ENCODE assay signal across 19 mouse cellular contexts in the genomic region with DNA sequence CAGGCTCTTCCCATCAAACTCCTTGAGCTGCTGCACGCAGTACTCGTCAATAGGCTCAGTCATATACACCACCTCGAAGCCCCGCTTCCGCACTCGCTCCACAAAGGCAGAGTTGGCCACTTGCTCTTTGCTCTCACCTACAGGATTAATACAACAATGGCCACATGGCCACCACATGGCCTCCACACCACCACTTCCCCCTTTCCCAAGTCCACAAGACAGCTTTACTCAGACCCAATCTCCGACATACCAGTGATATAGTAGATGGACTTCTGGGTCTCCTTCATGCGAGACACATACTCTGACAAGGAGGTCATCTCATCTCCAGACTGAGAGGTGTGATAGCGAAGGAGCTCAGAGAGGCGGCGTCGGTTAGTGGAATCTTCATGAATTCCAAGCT. TPM values are rescaled to one million over a fixed set of nuclear protein-coding genes. Genes with fewer than 3 reads are reported as not detected.
DNase-seq lines count a peak whose midpoint lies in the region; ATAC-seq and TF ChIP-seq lines count a peak whose summit lies in the region.
"Had no signal": no experiment of that assay in that cellular context is flagged by ENCODE, and none has a peak within 500 bp of the region (broad histone marks: within the 10 kb centered on the region; RNA-seq: fewer than 3 reads in every experiment).

No protein-coding gene starts in this region.

- TF ChIP-seq EP300 in liver, postnatal 0 days (IDR thresholded peaks at IDR 0.05; ENCODE audit: low read depth) = no peak

- peak; percentile 6 for DNase-seq in adrenal gland, adult 2 months
- no peak for DNase-seq in adrenal gland, adult (ENCODE audit: inconsistent age in 2 of 2, low spot score in 1 of 2)
- peak; percentile 34 for DNase-seq in liver, adult 2 months (ENCODE audit: extremely low read depth, low read depth, low spot score)
- DNase-seq in liver, postnatal 0 days = no peak
- DNase-seq in lung, postnatal 10 days = no peak
- no peak for DNase-seq in adrenal gland, postnatal 14 days
- DNase-seq in adrenal gland, adult 18-20 months (ENCODE audit: low spot score in 2 of 2) = no peak
- DNase-seq: cerebellum, adult 9-11 months; layer of hippocampus, postnatal 36 days; left cerebral cortex, postnatal 4 days; lung, adult 18-20 months; lung, postnatal 36 days; right cerebral cortex, postnatal 14 days; thymus, postnatal 14 days had no signal

- H3K9ac ChIP-seq in liver, adult 2 months (ENCODE audit: low read depth, low read length) = no peak overlapping the region
- H3K9ac ChIP-seq in liver, postnatal 0 days (replicated peaks) = no peak overlapping the region
- H3K9ac ChIP-seq: intestine, embryonic 15.5 days; kidney, embryonic 15.5 days had no signal

- ATAC-seq in liver, postnatal 0 days = no peak
- ATAC-seq: forebrain, embryonic 13.5 days; intestine, embryonic 15.5 days had no signal

- no peak for TF ChIP-seq CTCF in liver, adult 2 months (IDR thresholded peaks at IDR 0.05; ENCODE audit: low read depth, low read length)
- no peak for TF ChIP-seq CTCF in liver, postnatal 0 days (IDR thresholded peaks at IDR 0.05; ENCODE audit: low read depth)
- TF ChIP-seq CTCF in bone marrow macrophage, adult 2 months (IDR thresholded peaks at IDR 0.05; ENCODE audit: low read depth, low read length) = no peak

- TF ChIP-seq POLR2A in liver, adult 2 months (IDR thresholded peaks at IDR 0.05; ENCODE audit: extremely low read depth, insufficient read depth, low read length) = no peak
- no peak for TF ChIP-seq POLR2A in bone marrow macrophage, adult 2 months (IDR thresholded peaks at IDR 0.05; ENCODE audit: borderline replicate concordance, low read depth, low read length)

- no peak overlapping the region for H3K4me3 ChIP-seq in liver, adult 2 months (ENCODE audit: insufficient read depth, low read depth, low read length)
- H3K4me3 ChIP-seq in liver, postnatal 0 days (ENCODE audit: low read depth, low read length) = no peak overlapping the region
- no peak overlapping the region for H3K4me3 ChIP-seq in bone marrow macrophage, adult 2 months (ENCODE audit: insufficient read depth, low read length)
- H3K4me3 ChIP-seq: forebrain, embryonic 13.5 days; intestine, embryonic 15.5 days; kidney, embryonic 15.5 days had no signal

- peaks cover 48% of the 10 kb centered on the region for H3K36me3 ChIP-seq in liver, adult 2 months (ENCODE audit: control insufficient read depth, insufficient read depth, low read length)
- H3K36me3 ChIP-seq in liver, postnatal 0 days (replicated peaks; ENCODE audit: insufficient read depth, low read length) = peaks cover 64% of the 10 kb centered on the region

- peaks cover 12% of the 10 kb centered on the region for H3K79me2 ChIP-seq in liver, adult 2 months (ENCODE audit: control insufficient read depth, insufficient read depth, low read length)

- 86% methylated on average over 12 of the region's 12 CpGs for WGBS in liver, adult 2 months
- 83% methylated on average over 12 of the region's 12 CpGs for WGBS in liver, postnatal 0 days (ENCODE audit: insufficient replicate concordance)

- H3K27ac ChIP-seq in liver, adult 2 months (replicated peaks; ENCODE audit: insufficient read depth, low read depth, low read length) = no peak overlapping the region
- H3K27ac ChIP-seq in liver, postnatal 0 days (ENCODE audit: low read depth) = no peak overlapping the region
- H3K27ac ChIP-seq in bone marrow macrophage, adult 2 months (ENCODE audit: insufficient read depth, low read depth, low read length) = peak overlapping the region; percentile 1
- H3K27ac ChIP-seq: hindbrain, embryonic 10.5 days; intestine, embryonic 15.5 days had no signal

- no peaks in the 10 kb centered on the region for H3K27me3 ChIP-seq in liver, adult 2 months (ENCODE audit: control insufficient read depth, insufficient read depth, low read length)
- no peaks in the 10 kb centered on the region for H3K27me3 ChIP-seq in liver, postnatal 0 days (ENCODE audit: insufficient read depth, low read length)
- H3K27me3 ChIP-seq: forebrain, embryonic 13.5 days; intestine, embryonic 15.5 days; kidney, embryonic 15.5 days had no signal

- H3K4me2 ChIP-seq in liver, postnatal 0 days (ENCODE audit: low read depth, low read length) = no peak overlapping the region
- H3K4me2 ChIP-seq: forebrain, embryonic 13.5 days; intestine, embryonic 15.5 days; kidney, embryonic 15.5 days had no signal

- H3K9me3 ChIP-seq in liver, postnatal 0 days (ENCODE audit: low read length) = no peaks in the 10 kb centered on the region
- H3K9me3 ChIP-seq: forebrain, embryonic 13.5 days; hindbrain, embryonic 10.5 days; intestine, embryonic 15.5 days; kidney, embryonic 15.5 days had no signal

- peaks cover 30% of the 10 kb centered on the region for H3K4me1 ChIP-seq in liver, adult 2 months (ENCODE audit: control insufficient read depth, insufficient read depth, low read length)
- peaks cover 26% of the 10 kb centered on the region for H3K4me1 ChIP-seq in liver, postnatal 0 days (ENCODE audit: insufficient read depth)
- peaks cover 34% of the 10 kb centered on the region for H3K4me1 ChIP-seq in bone marrow macrophage, adult 2 months (ENCODE audit: control insufficient read depth, insufficient read depth, low read length)

RNA-seq across cellular contexts. Expression of gene Hsp90ab1, which starts 4.1 kb away (rescaled TPM):
- total RNA-seq in adrenal gland, adult 2 months (2021) = 1,000 to 10,000 TPM; 1,973 to 2,851 TPM
- polyA plus RNA-seq in adrenal gland, adult 2 months (2012; rRNA removed) = 197 and 291 TPM in 2 replicates
- 248 and 362 TPM in 2 replicates for total RNA-seq in liver, adult 2 months (2014; rRNA removed)
- 226 and 272 TPM in 2 replicates for polyA plus RNA-seq in liver, adult 2 months (2012; rRNA removed)
- polyA plus RNA-seq in liver, postnatal 0 days (2015; fragmentation: Nextera tagmentation; extraction: Ambion mirVana) = 419 and 445 TPM in 2 replicates
- polyA plus RNA-seq in bone marrow macrophage, adult 2 months (2012; ENCODE audit: insufficient read depth, insufficient read length, missing spikeins) = 586 and 617 TPM in 2 replicates
- 1,351 and 1,485 TPM in 2 replicates for total RNA-seq in adrenal gland, postnatal 14 days (2021)
- total RNA-seq in adrenal gland, adult 18-20 months (2021) = 1,000 to 10,000 TPM; 2,801 to 2,860 TPM

RNA-seq across cellular contexts. Expression of gene Slc35b2, which starts 5.3 kb away (rescaled TPM):
- total RNA-seq in adrenal gland, adult 2 months (2021) = 10 to 100 TPM; 43.6 to 59.7 TPM
- 167 and 198 TPM in 2 replicates for polyA plus RNA-seq in adrenal gland, adult 2 months (2012; rRNA removed)
- 43.0 and 45.9 TPM in 2 replicates for total RNA-seq in liver, adult 2 months (2014; rRNA removed)
- polyA plus RNA-seq in liver, adult 2 months (2012; rRNA removed) = 69.7 and 73.0 TPM in 2 replicates
- 47.7 and 47.9 TPM in 2 replicates for polyA plus RNA-seq in liver, postnatal 0 days (2015; fragmentation: Nextera tagmentation; extraction: Ambion mirVana)
- 73.7 and 83.1 TPM in 2 replicates for polyA plus RNA-seq in bone marrow macrophage, adult 2 months (2012; ENCODE audit: insufficient read depth, insufficient read length, missing spikeins)
- total RNA-seq in adrenal gland, postnatal 14 days (2021) = 54.8 and 56.1 TPM in 2 replicates
- 10 to 100 TPM; 28.1 to 44.2 TPM for total RNA-seq in adrenal gland, adult 18-20 months (2021)

RNA-seq across cellular contexts. Expression of gene Nfkbie, which starts 13.5 kb away (rescaled TPM):
- total RNA-seq in adrenal gland, adult 2 months (2021) = 1 to 10 TPM; 3.0 to 5.6 TPM
- 5.2 and 6.4 TPM in 2 replicates for polyA plus RNA-seq in adrenal gland, adult 2 months (2012; rRNA removed)
- total RNA-seq in liver, adult 2 months (2014; rRNA removed) = 1.6 and 1.9 TPM in 2 replicates
- 2.0 and 3.0 TPM in 2 replicates for polyA plus RNA-seq in liver, adult 2 months (2012; rRNA removed)
- 2.8 and 3.0 TPM in 2 replicates for polyA plus RNA-seq in liver, postnatal 0 days (2015; fragmentation: Nextera tagmentation; extraction: Ambion mirVana)
- 27.0 and 30.8 TPM in 2 replicates for polyA plus RNA-seq in bone marrow macrophage, adult 2 months (2012; ENCODE audit: insufficient read depth, insufficient read length, missing spikeins)
- total RNA-seq in adrenal gland, postnatal 14 days (2021) = 3.6 and 8.7 TPM in 2 replicates
- 1 to 10 TPM; 2.7 to 3.5 TPM for total RNA-seq in adrenal gland, adult 18-20 months (2021)

RNA-seq across cellular contexts. Expression of gene Tmem151b, which starts 19.5 kb away (rescaled TPM):
- under 1 TPM; 0.06 to 0.17 TPM for total RNA-seq in adrenal gland, adult 2 months (2021)
- polyA plus RNA-seq in adrenal gland, adult 2 months (2012; rRNA removed) = 0.09 and 0.74 TPM in 2 replicates
- under 0.01 TPM in 1 of 2 replicates, not detected in the other for total RNA-seq in liver, adult 2 months (2014; rRNA removed)
- polyA plus RNA-seq in liver, adult 2 months (2012; rRNA removed) = 0.01 TPM in 1 of 2 replicates, not detected in the other
- polyA plus RNA-seq in liver, postnatal 0 days (2015; fragmentation: Nextera tagmentation; extraction: Ambion mirVana) = 0.13 and 0.19 TPM in 2 replicates
- not detected in 2 replicates for polyA plus RNA-seq in bone marrow macrophage, adult 2 months (2012; ENCODE audit: insufficient read depth, insufficient read length, missing spikeins)
- total RNA-seq in adrenal gland, postnatal 14 days (2021) = 0.33 and 1.6 TPM in 2 replicates
- total RNA-seq in adrenal gland, adult 18-20 months (2021) = under 1 TPM in 1 of 2 experiments, not detected in 1; 0.06 TPM

RNA-seq across cellular contexts. Expression of gene Slc29a1, which starts 30.4 kb away (rescaled TPM):
- 100 to 1,000 TPM; 104 to 197 TPM for total RNA-seq in adrenal gland, adult 2 months (2021)
- polyA plus RNA-seq in adrenal gland, adult 2 months (2012; rRNA removed) = 288 and 410 TPM in 2 replicates
- total RNA-seq in liver, adult 2 months (2014; rRNA removed) = 220 and 240 TPM in 2 replicates
- polyA plus RNA-seq in liver, adult 2 months (2012; rRNA removed) = 618 and 693 TPM in 2 replicates
- 83.0 and 91.6 TPM in 2 replicates for polyA plus RNA-seq in liver, postnatal 0 days (2015; fragmentation: Nextera tagmentation; extraction: Ambion mirVana)
- polyA plus RNA-seq in bone marrow macrophage, adult 2 months (2012; ENCODE audit: insufficient read depth, insufficient read length, missing spikeins) = 88.6 and 93.9 TPM in 2 replicates
- total RNA-seq in adrenal gland, postnatal 14 days (2021) = 114 and 140 TPM in 2 replicates
- 100 to 1,000 TPM; 121 to 161 TPM for total RNA-seq in adrenal gland, adult 18-20 months (2021)

Comparison
In these comparisons a context has a peak if more than half of its experiments do, and no peak if none do; other contexts are left out.
1. DNase-seq: peak in adrenal gland, adult 2 months (single experiment) and liver, adult 2 months (single experiment); none in adrenal gland, adult (0 of 2), liver, postnatal 0 days (single experiment), lung, postnatal 10 days (single experiment), adrenal gland, postnatal 14 days (single experiment) and adrenal gland, adult 18-20 months (0 of 2).